Mouse (Mus musculus) small intestine, adult 2 months (tissue): ENCODE results near the gene Hoxa10.

ENCODE experiments used
- CTCF ChIP-seq: fragments of 200-500 bp; IDR thresholded peaks from 2 replicates; pipeline ENCODE4 v1.5.1; 2012; ENCODE audit warnings: low read depth, mild to moderate bottlenecking, control low read depth, inconsistent platforms, low read length, moderate library complexity, mixed read lengths; ENCODE audit not compliant: insufficient replicate concordance, insufficient read length; ENCODE audit errors: extremely low read depth
- POLR2A ChIP-seq: fragments of 200-500 bp; IDR thresholded peaks from 2 replicates; pipeline ENCODE4 v1.6.1; 2012; ENCODE audit warnings: low read depth, mild to moderate bottlenecking, control low read depth, inconsistent platforms, low read length, moderate library complexity

DNA sequence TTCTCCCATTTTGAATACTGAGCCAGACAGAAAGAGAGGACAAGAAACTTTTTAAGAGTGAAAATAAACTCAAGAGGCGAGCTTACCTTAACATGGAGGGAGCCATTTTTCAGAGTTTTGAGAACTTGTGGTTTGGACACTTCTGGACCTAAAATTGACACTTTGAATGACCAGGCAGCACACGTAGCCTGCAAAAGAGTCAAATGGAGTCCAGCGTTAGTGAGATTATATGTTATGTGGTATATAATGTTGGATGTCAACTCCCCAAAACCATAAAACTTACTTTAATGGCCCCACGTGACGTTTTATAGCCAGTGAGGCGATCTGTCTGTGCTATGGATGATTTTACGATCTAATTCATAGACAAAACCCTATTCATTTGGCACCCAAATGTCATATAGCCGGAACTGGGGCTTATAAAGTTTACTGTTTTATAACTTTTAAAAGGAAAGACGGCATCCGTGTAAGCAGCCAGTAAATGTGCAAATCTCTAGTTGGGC is 39.9 kb downstream of the Hoxa10 start:
- no peak for TF ChIP-seq POLR2A
- TF ChIP-seq CTCF: no peak
